Mouse (Mus musculus): ENCODE measurements around the gene Pitpnm3.

Gene Pitpnm3

DNA sequence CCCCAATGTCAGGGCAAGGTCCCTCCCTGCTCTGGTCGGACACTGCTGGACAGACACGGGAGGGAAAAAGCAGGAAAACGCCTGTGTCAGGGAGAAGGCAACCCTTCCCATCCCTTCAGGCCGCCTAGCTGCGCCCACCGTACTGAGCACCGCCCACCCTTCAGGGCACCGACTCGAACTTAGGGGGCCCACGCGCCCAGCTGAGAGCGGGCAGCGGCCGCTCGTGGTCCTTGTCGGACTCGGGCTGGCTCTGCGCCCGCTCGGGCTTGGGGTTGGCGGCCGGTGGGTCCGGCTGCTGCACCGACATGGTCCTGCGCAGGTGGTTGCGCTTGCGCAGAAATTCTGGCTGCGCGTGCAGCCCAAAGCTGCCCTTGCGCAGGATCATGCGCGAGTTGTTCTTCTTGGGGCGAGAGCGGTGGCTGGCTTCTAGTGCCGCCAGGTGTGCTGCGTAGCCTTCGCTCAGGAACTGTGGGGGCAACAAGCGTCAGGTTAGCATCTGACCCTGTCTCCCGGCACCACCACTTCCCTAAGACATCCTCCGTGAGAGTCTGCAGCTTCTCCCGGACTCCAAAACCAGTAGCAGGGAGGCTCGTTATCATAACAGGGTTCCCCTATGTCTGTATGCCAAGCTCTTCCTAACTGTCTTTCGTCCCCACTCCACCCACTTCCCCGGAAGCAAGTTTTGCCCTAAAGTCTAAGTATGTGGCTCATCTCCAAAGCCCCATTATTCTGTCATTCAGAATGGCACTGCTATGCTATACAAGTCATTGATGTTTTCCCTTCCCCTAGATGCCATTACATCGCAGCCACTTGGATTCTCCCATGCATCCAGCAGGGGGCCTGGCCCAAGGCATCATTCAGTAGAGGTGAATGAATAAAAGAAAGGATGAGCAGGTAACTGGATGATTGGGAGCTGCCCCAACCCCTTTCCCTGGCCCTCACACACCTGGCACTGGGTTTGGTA is 84.4 kb downstream of the Pitpnm3 start:
- peak; percentile 64 for ATAC-seq (ENCODE audit: low TSS enrichment)

GRCm38 (mm10) chr11:72050168-72050894 is 85.2 kb downstream of the Pitpnm3 start:
- ATAC-seq (ENCODE audit: low TSS enrichment), result no peak

DNA sequence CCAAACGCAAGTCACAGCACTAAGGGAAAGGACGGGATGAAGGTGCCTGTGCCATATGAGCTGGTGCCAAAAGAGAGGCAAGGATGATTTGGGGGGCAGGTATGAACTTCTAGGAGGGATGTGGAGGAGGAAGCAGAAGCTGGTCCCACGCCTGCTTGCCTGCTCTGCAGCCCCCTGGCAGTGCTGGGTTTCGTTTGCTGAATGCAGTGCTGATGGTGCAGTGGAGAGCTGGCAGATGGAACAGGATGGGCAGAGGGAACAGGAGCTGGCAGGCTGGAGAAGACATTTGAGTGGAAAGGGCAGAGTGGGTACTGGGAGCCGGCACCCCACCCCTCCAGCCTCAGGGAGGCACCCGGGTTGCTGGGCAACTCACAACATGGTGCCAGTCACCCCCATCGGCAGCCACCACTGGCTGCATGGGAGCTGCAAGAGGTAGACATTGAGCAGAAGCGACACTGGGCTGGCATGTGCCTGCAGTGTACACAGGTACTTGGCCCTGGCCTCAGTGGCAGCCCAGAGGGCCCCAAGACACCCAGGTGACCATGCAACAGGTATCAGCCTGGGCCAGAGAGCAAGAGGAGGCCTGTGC is 86.3 kb downstream of the Pitpnm3 start:
- ATAC-seq (ENCODE audit: low TSS enrichment), result no peak

DNA sequence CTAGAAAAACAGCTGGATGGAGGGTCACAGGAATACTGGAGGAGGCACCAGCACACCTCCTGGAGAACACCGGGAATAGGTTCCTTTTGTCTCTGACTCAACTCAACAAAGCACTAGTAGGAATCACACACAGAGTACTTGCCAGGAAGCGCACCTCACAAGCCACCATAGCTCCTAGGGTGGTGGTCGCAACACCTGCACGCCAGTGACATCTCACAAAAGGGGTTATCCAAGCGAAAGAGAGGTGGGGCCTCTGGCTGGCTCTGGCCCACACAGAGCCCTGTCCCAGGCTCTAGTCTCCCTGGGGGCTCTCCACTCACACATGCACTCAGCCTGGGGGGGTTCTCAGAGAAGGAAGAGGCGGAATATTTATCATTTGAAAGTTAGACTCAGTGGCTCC is 86.8 kb downstream of the Pitpnm3 start:
- ATAC-seq (ENCODE audit: low TSS enrichment), result no peak

DNA sequence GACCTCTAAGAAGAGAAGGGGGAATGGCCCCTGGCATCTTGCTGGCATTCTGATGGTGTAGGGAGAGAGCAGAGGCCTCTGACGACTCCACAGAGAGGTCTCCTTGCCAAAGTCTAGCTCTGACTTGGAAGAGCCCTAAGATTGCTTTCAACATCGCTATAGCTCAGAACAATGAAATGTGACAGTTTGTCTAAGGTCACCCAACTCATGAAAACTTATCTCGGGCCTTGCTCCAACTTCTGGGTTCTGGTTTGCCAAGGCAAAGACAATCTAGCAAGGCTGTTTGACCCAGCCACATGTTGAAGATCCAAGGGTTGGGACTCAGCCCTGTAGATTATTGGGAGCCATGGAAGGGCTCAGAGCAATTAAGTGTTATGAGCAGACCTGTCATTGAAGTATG is 91.3 kb downstream of the Pitpnm3 start:
- ATAC-seq (ENCODE audit: low TSS enrichment), result no peak

- no peak for ATAC-seq (ENCODE audit: low TSS enrichment)
Measured at GRCm38 (mm10) chr11:72042631-72043030, 92.9 kb downstream of the Pitpnm3 start.

DNA sequence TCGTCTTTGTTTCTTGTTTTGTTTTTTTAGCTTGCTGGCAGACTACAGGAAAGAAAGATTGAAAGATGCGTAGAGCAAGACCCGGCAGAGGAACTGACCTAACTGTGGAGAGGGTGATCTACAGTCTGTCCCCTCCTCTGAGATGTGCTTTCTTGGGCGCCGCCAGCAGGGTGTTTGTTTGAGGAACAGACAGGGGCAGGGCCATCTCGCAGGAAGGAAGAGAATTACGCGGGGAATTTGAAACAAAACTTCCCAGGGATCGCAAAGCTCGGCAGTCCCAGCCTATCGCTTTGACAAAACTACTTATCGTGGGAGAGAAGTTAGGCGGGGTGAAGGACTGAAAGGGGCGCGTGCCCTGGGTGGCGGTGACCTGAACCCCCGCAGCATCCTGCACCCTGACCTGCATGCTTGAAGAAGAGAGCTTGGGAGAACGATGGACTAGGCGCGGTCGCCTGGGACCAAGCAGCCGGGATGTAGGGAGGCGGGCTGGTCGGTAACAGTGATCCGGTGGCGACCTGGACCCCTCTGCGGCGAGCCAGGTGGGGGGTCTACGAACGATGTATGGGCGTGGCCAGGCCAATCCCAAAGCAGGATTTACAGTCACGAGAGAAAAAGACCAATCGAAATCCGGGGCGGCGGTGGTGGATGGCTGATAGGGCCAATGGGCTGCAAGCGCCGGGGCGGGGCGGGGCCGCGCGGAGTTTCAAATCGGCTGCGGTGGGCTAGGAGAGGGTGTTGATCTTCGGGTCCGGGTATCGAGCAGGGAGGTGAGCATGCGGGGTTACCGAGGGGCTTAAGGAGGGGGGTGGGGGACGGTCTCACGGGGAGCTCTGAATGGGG is 93.6 kb downstream of the Pitpnm3 start, which contains the start of gene Pimreg:
Gene Pimreg, plus strand, starts transcription at position 265 of the 840 bp plus-strand sequence.
- ATAC-seq (ENCODE audit: low TSS enrichment), result peak; percentile 70

DNA sequence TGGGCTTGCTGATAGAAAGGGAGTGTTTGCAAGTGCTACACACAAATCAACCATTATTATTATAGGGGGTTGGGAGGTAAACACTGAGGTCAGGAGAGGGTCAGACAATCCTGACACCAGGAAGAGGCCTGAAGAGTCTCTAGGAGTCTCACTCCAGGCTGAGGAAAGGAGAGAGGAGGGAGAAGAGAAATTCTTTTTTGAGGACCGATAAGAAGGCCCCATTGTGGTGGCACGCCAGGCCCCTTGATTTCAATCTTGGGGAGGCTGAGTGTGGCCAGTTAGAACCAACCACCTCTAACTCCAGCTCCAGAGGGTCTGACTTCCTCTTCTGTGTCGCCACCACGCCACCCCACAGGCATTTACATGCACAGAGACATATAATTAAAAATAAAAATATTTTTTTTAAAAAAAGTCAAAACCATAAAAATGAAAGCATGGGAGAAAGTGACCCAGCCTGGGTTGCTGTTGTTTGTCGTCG is 94.2 kb downstream of the Pitpnm3 start:
- no peak for ATAC-seq (ENCODE audit: low TSS enrichment)

- peak; percentile 33; the same call in 1 of the 2 replicates for ATAC-seq (ENCODE audit: low TSS enrichment)
Measured at GRCm38 (mm10) chr11:72039599-72040386, 95.8 kb downstream of the Pitpnm3 start.

GRCm38 (mm10) chr11:72037996-72038395 is 97.6 kb downstream of the Pitpnm3 start:
- ATAC-seq (ENCODE audit: low TSS enrichment), result 0 out of 2 replicates have a peak, but pooled peaks have one; percentile 46

DNA sequence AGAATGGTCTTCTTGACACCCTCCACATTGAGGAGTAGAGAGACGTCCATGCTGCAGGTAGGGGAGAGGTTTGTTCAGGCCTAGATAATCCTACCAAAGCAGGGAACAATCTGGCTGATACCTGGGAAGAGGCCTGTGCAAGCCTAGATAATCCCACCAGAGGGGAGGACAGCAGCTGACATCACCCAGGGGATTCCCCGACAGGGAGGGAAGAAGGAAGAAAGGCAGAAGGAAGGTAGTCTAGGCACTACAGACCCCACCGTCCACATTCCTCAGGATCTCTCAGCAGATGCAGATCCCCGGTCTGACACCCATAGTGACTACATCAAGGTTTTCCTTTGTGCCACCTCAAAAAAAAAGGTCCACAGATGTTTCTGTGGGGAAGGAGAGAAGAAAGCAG is 98.2 kb downstream of the Pitpnm3 start, which contains the start of gene Aipl1:
Gene Aipl1, minus strand, starts transcription at position 101 of the 400 bp plus-strand sequence.
- ATAC-seq (ENCODE audit: low TSS enrichment), result no peak

DNA sequence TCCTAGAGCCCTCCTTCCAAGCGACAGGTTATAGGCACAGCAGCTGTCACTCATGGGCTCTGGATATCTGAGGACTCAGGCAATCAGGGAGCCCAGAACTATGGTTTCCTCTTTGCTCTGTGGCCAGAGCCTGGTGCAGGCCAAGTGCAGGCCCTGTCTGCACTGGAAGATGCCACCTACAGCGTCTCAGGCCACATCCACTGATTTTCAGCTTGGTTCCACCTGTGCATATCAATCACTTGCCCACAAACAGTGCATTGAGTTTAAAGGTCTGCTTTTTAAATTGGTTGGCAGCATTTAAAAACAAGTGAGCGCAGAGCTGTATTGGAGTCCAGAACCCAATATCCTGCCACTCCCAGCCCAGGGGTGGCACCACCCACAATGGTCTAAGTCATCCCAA is 103.0 kb downstream of the Pitpnm3 start:
- no peak for ATAC-seq (ENCODE audit: low TSS enrichment)

DNA sequence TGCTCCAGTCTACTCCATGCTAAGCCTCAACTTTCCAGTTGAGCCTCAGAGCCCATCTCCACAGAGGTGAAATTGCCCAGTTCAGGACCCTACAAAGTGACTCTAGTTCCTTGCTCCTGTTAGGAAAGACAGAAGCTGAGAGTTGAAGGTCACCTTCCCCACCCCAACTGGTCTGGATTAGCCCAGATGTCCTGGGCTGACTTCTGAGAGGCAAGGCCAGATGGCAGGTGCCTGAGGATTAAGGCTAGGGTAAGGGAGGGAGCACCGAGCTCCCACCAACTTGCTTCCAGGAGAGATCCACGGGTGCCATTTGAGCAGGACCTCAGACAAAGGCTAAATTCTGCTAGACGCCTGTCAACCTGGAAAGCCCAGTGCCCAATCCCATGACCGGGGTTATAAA is 103.5 kb downstream of the Pitpnm3 start:
- ATAC-seq (ENCODE audit: low TSS enrichment), result no peak

DNA sequence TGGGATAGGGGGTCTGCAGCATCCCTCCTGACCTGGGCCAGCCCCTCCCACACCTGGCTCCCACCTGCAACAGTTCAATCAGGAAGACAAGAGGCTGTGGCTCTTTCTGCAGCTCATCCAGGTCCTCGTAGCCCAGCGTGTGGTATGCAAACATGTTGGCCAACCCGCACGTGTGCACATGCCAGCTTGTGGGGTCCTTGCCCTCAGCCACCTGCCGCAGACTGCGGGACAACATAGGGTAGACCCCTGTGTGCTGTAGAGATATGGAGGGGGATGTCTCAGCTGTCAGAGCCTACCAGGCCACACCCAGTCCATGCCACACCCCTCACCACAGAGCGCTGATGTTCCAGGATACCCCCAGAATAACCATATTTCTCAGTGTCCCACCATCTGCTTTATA is 104.2 kb downstream of the Pitpnm3 start:
- ATAC-seq (ENCODE audit: low TSS enrichment), result no peak

- ATAC-seq (ENCODE audit: low TSS enrichment), result peak; percentile 94
Measured at GRCm38 (mm10) chr11:72029143-72029542, 106.4 kb downstream of the Pitpnm3 start.

GRCm38 (mm10) chr11:72027836-72028235 is 107.7 kb downstream of the Pitpnm3 start:
- ATAC-seq (ENCODE audit: low TSS enrichment), result no peak

- no peak for ATAC-seq (ENCODE audit: low TSS enrichment)
Measured at GRCm38 (mm10) chr11:72026516-72026915, 109.1 kb downstream of the Pitpnm3 start.

GRCm38 (mm10) chr11:72025843-72026242 is 109.7 kb downstream of the Pitpnm3 start:
- ATAC-seq (ENCODE audit: low TSS enrichment), result no peak

GRCm38 (mm10) chr11:72024193-72024781 is 111.3 kb downstream of the Pitpnm3 start:
- peak; percentile 64; the same call in 1 of the 2 replicates for ATAC-seq (ENCODE audit: low TSS enrichment)

GRCm38 (mm10) chr11:72023581-72023980 is 112.0 kb downstream of the Pitpnm3 start:
- ATAC-seq (ENCODE audit: low TSS enrichment), result no peak

Measured in frontal cortex, adult (tissue).